Mouse (Mus musculus) liver, embryonic 14.5 days (tissue): ENCODE results near the gene Rhov.

Experiments
- CTCF ChIP-seq: IDR thresholded peaks from 2 replicates; pipeline ENCODE4 v1.5.1; 2016; ENCODE audit warnings: antibody characterized with exemption, low read depth, control low read depth
- EP300 ChIP-seq: IDR thresholded peaks from 2 replicates; pipeline ENCODE4 v1.6.1; 2016; ENCODE audit warnings: antibody characterized with exemption, low read depth

DNA sequence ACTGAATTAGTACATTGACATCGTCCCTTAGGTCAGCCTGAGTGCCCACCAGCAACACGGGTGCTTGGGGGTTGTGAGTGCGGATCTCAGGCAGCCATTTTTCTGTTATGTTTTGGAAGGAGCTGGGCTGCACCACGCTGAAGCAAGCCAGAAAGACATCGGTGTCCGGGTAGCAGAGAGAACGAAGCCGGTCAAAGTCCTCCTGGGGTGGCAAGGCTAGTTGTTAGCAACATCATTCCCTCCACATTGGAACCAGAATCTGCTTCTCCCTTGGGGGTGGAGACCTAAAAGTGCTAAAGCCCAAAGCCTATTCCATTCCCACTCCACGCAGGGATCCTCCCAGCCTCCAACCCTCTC is 808 bp downstream of the Rhov start:
- TF ChIP-seq EP300 = no peak
- TF ChIP-seq CTCF = no peak
